Mouse (Mus musculus) 3T3-L1 (cell line): ENCODE results near the gene Tmem109.

Experiments used
- DNase-seq: peaks from one replicate; pipeline ENCODE4 v3.0.0-alpha.2; 2015; ENCODE audit warnings: low read depth, low spot score

Gene Tmem109

GRCm38 (mm10) chr19:10892201-10892600, 10.4 kb upstream of the Tmem109 start:
- DNase-seq = no peak

- DNase-seq = no peak
Measured at GRCm38 (mm10) chr19:10880975-10881425, 801 bp downstream of the Tmem109 start.

- DNase-seq = peak; percentile 85
Measured at GRCm38 (mm10) chr19:10880085-10880974, 1.5 kb downstream of the Tmem109 start.

- no peak for DNase-seq
Measured at GRCm38 (mm10) chr19:10878201-10878837, 3.5 kb downstream of the Tmem109 start.

- DNase-seq = no peak
Measured at GRCm38 (mm10) chr19:10871328-10871961, 10.4 kb downstream of the Tmem109 start.

GRCm38 (mm10) chr19:10870676-10871075, 11.1 kb downstream of the Tmem109 start:
- no peak for DNase-seq

- DNase-seq = peak; percentile 23
Measured at GRCm38 (mm10) chr19:10869886-10870527, 11.8 kb downstream of the Tmem109 start, which contains the start of gene Tmem132a. TSS of gene Tmem132a (minus strand) at chr19:10869940.

- DNase-seq = peak; percentile 77
Measured at GRCm38 (mm10) chr19:10869241-10869885, 12.4 kb downstream of the Tmem109 start.

- peak; percentile 37 for DNase-seq
Measured at GRCm38 (mm10) chr19:10868623-10869141, 13.1 kb downstream of the Tmem109 start.

- no peak for DNase-seq
Measured at GRCm38 (mm10) chr19:10867946-10868622, 13.7 kb downstream of the Tmem109 start.

GRCm38 (mm10) chr19:10866351-10866750, 15.4 kb downstream of the Tmem109 start:
- no peak for DNase-seq

GRCm38 (mm10) chr19:10860072-10860497, 21.7 kb downstream of the Tmem109 start:
- DNase-seq = no peak

- DNase-seq = no peak
Measured at GRCm38 (mm10) chr19:10856520-10856919, 25.3 kb downstream of the Tmem109 start.

- DNase-seq = no peak
Measured at GRCm38 (mm10) chr19:10855422-10855821, 26.4 kb downstream of the Tmem109 start.

- DNase-seq = peak; percentile 52
Measured at GRCm38 (mm10) chr19:10847311-10848087, 34.3 kb downstream of the Tmem109 start.

GRCm38 (mm10) chr19:10846150-10846549, 35.7 kb downstream of the Tmem109 start:
- DNase-seq = peak; percentile 38

GRCm38 (mm10) chr19:10845454-10845853, 36.3 kb downstream of the Tmem109 start:
- DNase-seq = no peak

- no peak for DNase-seq
Measured at GRCm38 (mm10) chr19:10844206-10844605, 37.6 kb downstream of the Tmem109 start.

- no peak for DNase-seq
Measured at GRCm38 (mm10) chr19:10842914-10843313, 38.9 kb downstream of the Tmem109 start.
